Mouse (Mus musculus) midbrain, embryonic 11.5 days (tissue): ENCODE measurements around the gene Hoxa7. TPM values are rescaled to one million over a fixed set of nuclear protein-coding genes. Genes with fewer than 3 reads are reported as not detected.
A peak's percentile ranks its signal among the peaks of the same experiment; 100 is the strongest.

Source experiments
- ATAC-seq: fragments of 200-750 bp; cut with Nextera tagmentation; 2 replicates; pipeline ENCODE4 v1.8.0; 2017; ENCODE audit warnings: moderate TSS enrichment, moderate library complexity; ENCODE audit not compliant: low FRiP score
- DNase-seq: peaks from one replicate; pipeline ENCODE4 v3.0.0; 2015; ENCODE audit warnings: low spot score; ENCODE audit errors: missing footprints
- H3K27ac ChIP-seq: fragments of 300-500 bp; sonication (generic); 2 replicates; pipeline ENCODE4 v1.5.1; 2014; ENCODE audit warnings: low read depth, low read length
- H3K27me3 ChIP-seq: fragments of 300-500 bp; sonication (generic); 2 replicates; pipeline ENCODE4 v1.6.1; 2014; ENCODE audit warnings: mild to moderate bottlenecking, low read length, moderate library complexity, mixed read lengths; ENCODE audit not compliant: control insufficient read depth, insufficient read depth
- H3K36me3 ChIP-seq: fragments of 300-500 bp; sonication (generic); 2 replicates; pipeline ENCODE4 v1.6.1; 2014; ENCODE audit warnings: mild to moderate bottlenecking, low read length, moderate library complexity, mixed read lengths; ENCODE audit not compliant: control insufficient read depth, insufficient read depth
- H3K4me1 ChIP-seq: fragments of 300-500 bp; sonication (generic); 2 replicates; pipeline ENCODE4 v1.6.1; 2014; ENCODE audit warnings: low read length; ENCODE audit not compliant: control insufficient read depth, insufficient read depth
- H3K4me2 ChIP-seq: fragments of 300-500 bp; sonication (generic); 2 replicates; pipeline ENCODE4 v1.6.1; 2014; ENCODE audit warnings: mild to moderate bottlenecking, moderate library complexity
- H3K4me3 ChIP-seq: fragments of 300-500 bp; sonication (generic); 2 replicates; pipeline ENCODE4 v1.5.1; 2014; ENCODE audit warnings: low read depth, low read length
- H3K9ac ChIP-seq: fragments of 300-500 bp; sonication (generic); 2 replicates; pipeline ENCODE4 v1.6.1; 2014; ENCODE audit warnings: low read length
- H3K9me3 ChIP-seq: fragments of 300-500 bp; sonication (generic); 2 replicates; pipeline ENCODE4 v1.6.1; 2016; ENCODE audit warnings: low read length; ENCODE audit not compliant: control insufficient read depth
- WGBS: fragments of 180-500 bp; shearing (Covaris S2); extraction: QIAGEN DNeasy Blood & Tissue Kit; methylation state at CpG from one replicate; pipeline ENCODE4 v1.1.7; 2014; 5-methylcytosine and 5-hydroxymethylcytosine counted together
- polyA plus RNA-seq: library from polyadenylated mRNA; unstranded; fragments of >200 nt; fragmentation: Nextera tagmentation; extraction: Ambion mirVana; gene quantifications from 2 replicates; pipeline ENCODE4 v1.2.1, GENCODE M21; 2014

Hoxa7 gene
- polyA plus RNA-seq, 1 experiment from 2014 or later = not detected

GRCm38 (mm10) chr6:52191860-52192550 is 29.6 kb downstream of the Hoxa7 start:
- WGBS = under 1% methylated on average over 35 of the region's 55 CpGs
- Histone ChIP-seq H3K36me3 (no peaks in the 10 kb centered on the region), H3K27me3 (peaks cover 100% of the 10 kb centered on the region), H3K27ac (no peak overlapping the region), H3K9me3 (no peaks in the 10 kb centered on the region), H3K9ac (no peak overlapping the region; the same call in 1 of the 2 replicates), H3K4me2 (peak overlapping the region; percentile 54), H3K4me3 (peak overlapping the region; percentile 34), H3K4me1 (peaks cover 10% of the 10 kb centered on the region)
- peak; percentile 96 for DNase-seq
- peak; percentile 55; the same call in 1 of the 2 replicates for ATAC-seq

- DNase-seq = no peak
These were observed 30.5 kb downstream of the Hoxa7 start, which contains the start of gene Hoxa4 for GRCm38 (mm10) chr6:52190906-52191810. Gene Hoxa4, minus strand, starts transcription at chr6:52191753.

GRCm38 (mm10) chr6:52190410-52190809 is 31.2 kb downstream of the Hoxa7 start:
- no peaks in the 10 kb centered on the region for H3K9me3 ChIP-seq
- peaks cover 100% of the 10 kb centered on the region for H3K27me3 ChIP-seq
- no peak overlapping the region for H3K4me2 ChIP-seq
- no peak overlapping the region for H3K9ac ChIP-seq
- H3K27ac ChIP-seq = no peak overlapping the region
- under 1% methylated on average over 23 of the region's 23 CpGs for WGBS
- DNase-seq (peak; percentile 95), ATAC-seq (no peak)
- no peak overlapping the region for H3K4me3 ChIP-seq
- no peaks in the 10 kb centered on the region for H3K36me3 ChIP-seq
- peaks cover 10% of the 10 kb centered on the region for H3K4me1 ChIP-seq

More at GRCm38 (mm10) chr6:52190906-52191810, 30.5 kb downstream of the Hoxa7 start, which contains the start of gene Hoxa4:
- Histone ChIP-seq H3K27me3 (peaks cover 100% of the 10 kb centered on the region), H3K9ac (no peak within 1 kb of the TSS; the same call in 1 of the 2 replicates), H3K36me3 (no peaks in the 10 kb centered on the region), H3K4me1 (peaks cover 10% of the 10 kb centered on the region), H3K27ac (no peak within 1 kb of the TSS), H3K4me3 (peak within 1 kb of the TSS; percentile 34), H3K4me2 (peak within 1 kb of the TSS; percentile 54), H3K9me3 (no peaks in the 10 kb centered on the region)
- no peak for ATAC-seq
- 1% methylated on average over 85 of the region's 102 CpGs for WGBS

- Histone ChIP-seq H3K36me3 (no peaks in the 10 kb centered on the region), H3K9ac (no peak overlapping the region), H3K27me3 (peaks cover 100% of the 10 kb centered on the region), H3K9me3 (no peaks in the 10 kb centered on the region), H3K4me2 (no peak overlapping the region), H3K4me1 (peaks cover 10% of the 10 kb centered on the region), H3K27ac (no peak overlapping the region), H3K4me3 (no peak overlapping the region)
- WGBS = 4% methylated on average over 8 of the region's 8 CpGs
- ATAC-seq (no peak), DNase-seq (no peak)
These were observed 31.7 kb downstream of the Hoxa7 start for GRCm38 (mm10) chr6:52189909-52190308.

GRCm38 (mm10) chr6:52189172-52189591 is 32.5 kb downstream of the Hoxa7 start:
- no peak for ATAC-seq
- WGBS = 6% methylated on average over 5 of the region's 5 CpGs
- no peak overlapping the region for H3K4me2 ChIP-seq
- no peak for DNase-seq
- no peaks in the 10 kb centered on the region for H3K36me3 ChIP-seq
- H3K9ac ChIP-seq = no peak overlapping the region
- H3K4me3 ChIP-seq = no peak overlapping the region
- H3K27ac ChIP-seq = no peak overlapping the region
- peaks cover 100% of the 10 kb centered on the region for H3K27me3 ChIP-seq
- no peaks in the 10 kb centered on the region for H3K9me3 ChIP-seq
- H3K4me1 ChIP-seq = peaks cover 10% of the 10 kb centered on the region

GRCm38 (mm10) chr6:52186500-52186899 is 35.2 kb downstream of the Hoxa7 start:
- ATAC-seq (no peak), DNase-seq (no peak)
- Histone ChIP-seq H3K4me1 (peaks cover 5% of the 10 kb centered on the region), H3K27me3 (peaks cover 100% of the 10 kb centered on the region), H3K4me2 (no peak overlapping the region), H3K27ac (no peak overlapping the region), H3K36me3 (no peaks in the 10 kb centered on the region), H3K9ac (no peak overlapping the region), H3K9me3 (no peaks in the 10 kb centered on the region), H3K4me3 (no peak overlapping the region)
- 18% methylated on average over 1 of the region's 1 CpGs for WGBS

GRCm38 (mm10) chr6:52185834-52186233 is 35.8 kb downstream of the Hoxa7 start:
- no peaks in the 10 kb centered on the region for H3K4me1 ChIP-seq
- H3K36me3 ChIP-seq = no peaks in the 10 kb centered on the region
- no peaks in the 10 kb centered on the region for H3K9me3 ChIP-seq
- no peak overlapping the region for H3K27ac ChIP-seq
- H3K27me3 ChIP-seq = peaks cover 100% of the 10 kb centered on the region
- ATAC-seq = no peak
- H3K4me2 ChIP-seq = no peak overlapping the region
- H3K4me3 ChIP-seq = no peak overlapping the region
- no peak overlapping the region for H3K9ac ChIP-seq
- no peak for DNase-seq
- WGBS = 10% methylated on average over 3 of the region's 3 CpGs

GRCm38 (mm10) chr6:52185222-52185621 is 36.4 kb downstream of the Hoxa7 start:
- no peak for DNase-seq
- Histone ChIP-seq H3K27ac (no peak overlapping the region), H3K4me2 (no peak overlapping the region), H3K27me3 (peaks cover 100% of the 10 kb centered on the region), H3K9ac (no peak overlapping the region), H3K4me1 (no peaks in the 10 kb centered on the region), H3K9me3 (no peaks in the 10 kb centered on the region), H3K4me3 (no peak overlapping the region), H3K36me3 (no peaks in the 10 kb centered on the region)
- WGBS = under 1% methylated on average over 19 of the region's 19 CpGs
- ATAC-seq = no peak

GRCm38 (mm10) chr6:52184668-52185067 is 37.0 kb downstream of the Hoxa7 start:
- ATAC-seq (no peak), DNase-seq (no peak)
- Histone ChIP-seq H3K4me2 (no peak overlapping the region), H3K4me1 (no peaks in the 10 kb centered on the region), H3K36me3 (no peaks in the 10 kb centered on the region), H3K4me3 (no peak overlapping the region), H3K27ac (no peak overlapping the region), H3K9me3 (no peaks in the 10 kb centered on the region), H3K27me3 (peaks cover 100% of the 10 kb centered on the region), H3K9ac (no peak overlapping the region)
- 3% methylated on average over 6 of the region's 6 CpGs for WGBS
